Mouse (Mus musculus) ES-Bruce4 (cell line): ENCODE measurements at regions not wholly inside any gene's neighbourhood (a gene's known extent, or its start where the extent isn't known, plus 50 kb on each side); places are given as distances from the start of the nearest gene placed in this dataset.

Experiments used
- H3K27ac ChIP-seq: 2 replicates; pipeline ENCODE4 v1.5.1; 2012; ENCODE audit warnings: low read length, inconsistent platforms; ENCODE audit not compliant: insufficient read depth
- H3K27me3 ChIP-seq: 2 replicates; pipeline ENCODE4 v1.6.1; 2012; ENCODE audit warnings: mild to moderate bottlenecking, low read length, inconsistent platforms; ENCODE audit not compliant: control insufficient read depth, poor library complexity, insufficient read depth, severe bottlenecking
- H3K36me3 ChIP-seq: 2 replicates; pipeline ENCODE4 v1.6.1; 2012; ENCODE audit warnings: inconsistent platforms, mild to moderate bottlenecking, low read length, moderate library complexity; ENCODE audit not compliant: control insufficient read depth, poor library complexity, insufficient read depth, severe bottlenecking
- H3K4me1 ChIP-seq: one replicate; pipeline ENCODE4 v1.8.1; 2011; ENCODE audit warnings: low read length; ENCODE audit not compliant: control insufficient read depth, insufficient read depth
- H3K4me3 ChIP-seq: 2 replicates; pipeline ENCODE4 v1.5.1; 2011; ENCODE audit warnings: low read depth, mild to moderate bottlenecking, low read length
- H3K9ac ChIP-seq: 2 replicates; pipeline ENCODE4 v1.6.1; 2012; ENCODE audit warnings: low read depth, mild to moderate bottlenecking, inconsistent platforms; ENCODE audit not compliant: poor library complexity, severe bottlenecking
- H3K9me3 ChIP-seq: replicated peaks from 2 replicates; pipeline ENCODE4 v1.6.1; 2012; ENCODE audit warnings: mild to moderate bottlenecking, low read length, inconsistent platforms; ENCODE audit not compliant: control insufficient read depth, poor library complexity, insufficient read depth, severe bottlenecking
- CTCF ChIP-seq: IDR thresholded peaks from one replicate; pipeline ENCODE4 v1.8.1; 2011; ENCODE audit warnings: low read depth, low read length
- EP300 ChIP-seq: IDR thresholded peaks from 2 replicates; pipeline ENCODE4 v1.6.1; 2011; ENCODE audit warnings: low read depth, low read length; ENCODE audit not compliant: insufficient read depth
- POLR2A ChIP-seq: IDR thresholded peaks from one replicate; pipeline ENCODE4 v1.8.1; 2011; ENCODE audit warnings: low read length; ENCODE audit not compliant: insufficient read depth

DNA sequence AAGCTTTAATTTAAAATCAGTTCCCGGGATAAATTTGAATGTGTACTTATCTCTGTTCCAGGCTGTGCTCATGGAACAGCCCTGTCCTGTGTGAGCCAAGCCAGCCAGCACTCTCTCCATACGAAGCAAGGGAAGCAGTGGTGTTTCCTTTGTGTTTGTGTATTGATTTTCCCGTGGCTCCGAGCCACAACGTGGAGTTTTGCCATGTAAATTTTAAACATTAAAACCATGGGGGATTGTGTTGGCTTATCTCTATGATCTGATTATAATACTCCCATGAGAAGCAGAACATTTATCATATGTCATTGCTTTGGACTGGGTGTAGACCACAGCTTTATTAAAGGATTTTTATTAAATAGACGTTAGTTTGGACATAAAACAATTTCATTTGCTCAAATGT lies 106.1 kb upstream of the Npvf start:
- no peaks in the 10 kb centered on the region for H3K9me3 ChIP-seq
- H3K36me3 ChIP-seq, result no peaks in the 10 kb centered on the region
- no peak overlapping the region for H3K9ac ChIP-seq
- TF ChIP-seq POLR2A (no peak), EP300 (no peak)
- no peak overlapping the region for H3K4me3 ChIP-seq
- no peaks in the 10 kb centered on the region for H3K27me3 ChIP-seq
- no peak overlapping the region for H3K27ac ChIP-seq
- no peaks in the 10 kb centered on the region for H3K4me1 ChIP-seq

DNA sequence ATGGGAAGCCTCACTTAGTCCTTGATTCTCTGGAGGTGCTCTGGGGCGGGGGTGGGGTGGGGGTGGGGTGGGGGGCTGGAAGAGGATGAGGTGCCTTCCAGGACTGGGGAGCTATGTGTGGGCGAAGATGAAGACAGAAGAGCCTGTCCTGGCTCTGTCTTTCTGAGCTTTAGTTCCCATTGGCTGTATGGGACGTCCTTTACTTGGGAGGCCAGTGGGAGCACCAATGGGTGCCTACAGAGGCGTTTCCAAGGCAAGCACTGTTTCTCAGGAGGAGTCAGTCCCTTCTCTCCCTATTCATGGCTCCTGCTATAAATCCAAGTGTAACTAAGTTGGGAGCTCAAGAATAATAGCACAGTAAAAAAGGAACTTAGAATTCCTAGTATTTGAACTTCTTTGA lies 108.9 kb upstream of the Npvf start:
- TF ChIP-seq CTCF (no peak), POLR2A (no peak), EP300 (no peak)
- no peak overlapping the region for H3K4me3 ChIP-seq
- no peaks in the 10 kb centered on the region for H3K27me3 ChIP-seq
- no peaks in the 10 kb centered on the region for H3K36me3 ChIP-seq
- H3K4me1 ChIP-seq, result no peaks in the 10 kb centered on the region
- H3K9ac ChIP-seq, result no peak overlapping the region
- no peaks in the 10 kb centered on the region for H3K9me3 ChIP-seq
- no peak overlapping the region for H3K27ac ChIP-seq

DNA sequence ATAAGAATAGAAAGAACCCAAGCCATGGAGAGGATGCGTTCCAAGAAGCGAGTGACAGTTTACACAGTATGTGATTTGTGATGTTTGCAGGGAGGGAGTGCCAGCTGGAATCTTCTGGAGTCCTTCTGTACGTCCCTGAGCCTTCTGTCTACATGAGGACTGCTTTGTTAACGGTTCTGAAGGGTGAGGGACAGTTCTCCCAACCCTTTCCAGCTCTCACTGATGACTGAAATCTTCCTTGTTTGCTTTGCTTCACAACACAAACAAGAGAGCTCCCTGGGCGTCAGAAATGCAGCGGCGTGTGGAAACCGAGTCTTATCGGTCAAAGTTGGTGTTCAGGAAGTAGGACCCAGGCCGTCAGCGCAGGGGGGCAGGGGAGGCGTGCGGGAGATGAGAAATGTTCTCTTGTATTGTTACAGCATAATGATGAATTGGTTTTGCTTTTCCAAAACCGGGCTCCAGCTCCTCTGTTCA lies 112.2 kb upstream of the Npvf start:
- no peak overlapping the region for H3K4me3 ChIP-seq
- H3K27ac ChIP-seq, result no peak overlapping the region
- no peaks in the 10 kb centered on the region for H3K9me3 ChIP-seq
- no peak overlapping the region for H3K9ac ChIP-seq
- TF ChIP-seq EP300 (no peak), CTCF (no peak), POLR2A (no peak)
- H3K27me3 ChIP-seq, result no peaks in the 10 kb centered on the region
- H3K4me1 ChIP-seq, result no peaks in the 10 kb centered on the region
- H3K36me3 ChIP-seq, result no peaks in the 10 kb centered on the region

- H3K27ac ChIP-seq, result no peak overlapping the region
- no peak for TF ChIP-seq EP300
- TF ChIP-seq POLR2A, result no peak
- no peak for TF ChIP-seq CTCF
- H3K9ac ChIP-seq, result no peak overlapping the region
- H3K9me3 ChIP-seq, result no peaks in the 10 kb centered on the region
- H3K4me1 ChIP-seq, result no peaks in the 10 kb centered on the region
- no peaks in the 10 kb centered on the region for H3K27me3 ChIP-seq
- no peaks in the 10 kb centered on the region for H3K36me3 ChIP-seq
- H3K4me3 ChIP-seq, result no peak overlapping the region
Observed at GRCm38 (mm10) chr6:50767126-50767525, 112.9 kb upstream of the Npvf start.

GRCm38 (mm10) chr6:50767827-50768226 lies 113.6 kb upstream of the Npvf start:
- Histone ChIP-seq H3K36me3 (no peaks in the 10 kb centered on the region), H3K4me3 (no peak overlapping the region), H3K27ac (no peak overlapping the region), H3K9me3 (no peaks in the 10 kb centered on the region), H3K4me1 (no peaks in the 10 kb centered on the region), H3K27me3 (no peaks in the 10 kb centered on the region), H3K9ac (no peak overlapping the region)
- no peak for TF ChIP-seq CTCF
- TF ChIP-seq POLR2A, result no peak
- TF ChIP-seq EP300, result no peak

GRCm38 (mm10) chr6:50769101-50769500 lies 114.9 kb upstream of the Npvf start:
- Histone ChIP-seq H3K4me3 (no peak overlapping the region), H3K9ac (no peak overlapping the region), H3K27me3 (no peaks in the 10 kb centered on the region), H3K36me3 (no peaks in the 10 kb centered on the region), H3K27ac (no peak overlapping the region), H3K4me1 (no peaks in the 10 kb centered on the region), H3K9me3 (no peaks in the 10 kb centered on the region)
- no peak for TF ChIP-seq POLR2A
- TF ChIP-seq EP300, result no peak

DNA sequence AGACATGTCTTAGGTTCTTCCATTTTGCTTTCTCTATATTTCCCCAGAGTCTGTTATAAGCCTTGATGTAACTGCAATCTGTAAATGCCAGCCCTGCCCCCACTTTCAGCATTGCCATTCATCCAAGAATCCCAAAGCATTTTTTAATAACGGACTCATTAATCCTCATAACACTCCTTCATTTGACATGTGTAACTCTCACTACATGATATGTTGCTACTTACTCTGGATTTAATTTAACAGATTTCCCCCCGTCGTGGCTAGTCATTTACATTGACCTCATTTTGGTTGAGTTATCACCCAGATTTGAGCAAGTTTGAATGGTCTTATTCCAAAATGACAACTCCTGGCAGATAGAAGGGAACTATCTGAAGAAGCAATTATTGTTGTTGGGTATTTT lies 116.2 kb upstream of the Npvf start:
- Histone ChIP-seq H3K27me3 (no peaks in the 10 kb centered on the region), H3K36me3 (no peaks in the 10 kb centered on the region), H3K4me3 (no peak overlapping the region), H3K4me1 (no peaks in the 10 kb centered on the region), H3K9ac (no peak overlapping the region), H3K9me3 (no peaks in the 10 kb centered on the region), H3K27ac (no peak overlapping the region)
- TF ChIP-seq CTCF (no peak), POLR2A (no peak), EP300 (no peak)
